Mouse (Mus musculus): ENCODE results near the gene Llcfc1.

Gene Llcfc1

GRCm38 (mm10) chr6:41684131-41684530 is at the start of gene Llcfc1:
Llcfc1 (plus strand) TSS chr6:41684431.
- DNase-seq (ENCODE audit: low spot score in 2 of 2) = no peak

- DNase-seq (ENCODE audit: low spot score in 2 of 2) = no peak
Measured at GRCm38 (mm10) chr6:41635211-41635610, 49.0 kb upstream of the Llcfc1 start.

GRCm38 (mm10) chr6:41636178-41636577 is 48.1 kb upstream of the Llcfc1 start, which contains the start of gene Trpv6:
Trpv6 (minus strand) TSS chr6:41636405.
- no peak for DNase-seq (ENCODE audit: low spot score in 2 of 2)

- no peak for DNase-seq (ENCODE audit: low spot score in 2 of 2)
Measured at GRCm38 (mm10) chr6:41637393-41637792, 46.8 kb upstream of the Llcfc1 start.

- no peak for DNase-seq (ENCODE audit: low spot score in 2 of 2)
Measured at GRCm38 (mm10) chr6:41637927-41638506, 46.2 kb upstream of the Llcfc1 start.

GRCm38 (mm10) chr6:41640449-41640848 is 43.8 kb upstream of the Llcfc1 start:
- no peak for DNase-seq (ENCODE audit: low spot score in 2 of 2)

- DNase-seq (ENCODE audit: low spot score in 2 of 2) = no peak
Measured at GRCm38 (mm10) chr6:41641173-41641866, 42.9 kb upstream of the Llcfc1 start.

- no peak for DNase-seq (ENCODE audit: low spot score in 2 of 2)
Measured at GRCm38 (mm10) chr6:41642765-41643164, 41.5 kb upstream of the Llcfc1 start.

- DNase-seq (ENCODE audit: low spot score in 2 of 2) = no peak
Measured at GRCm38 (mm10) chr6:41643227-41643626, 41.0 kb upstream of the Llcfc1 start.

GRCm38 (mm10) chr6:41646220-41646619 is 38.0 kb upstream of the Llcfc1 start:
- no peak for DNase-seq (ENCODE audit: low spot score in 2 of 2)

GRCm38 (mm10) chr6:41646672-41647071 is 37.6 kb upstream of the Llcfc1 start:
- DNase-seq (ENCODE audit: low spot score in 2 of 2) = no peak

- no peak for DNase-seq (ENCODE audit: low spot score in 2 of 2)
Measured at GRCm38 (mm10) chr6:41653173-41653572, 31.1 kb upstream of the Llcfc1 start.

GRCm38 (mm10) chr6:41654648-41655047 is 29.6 kb upstream of the Llcfc1 start:
- DNase-seq (ENCODE audit: low spot score in 2 of 2) = no peak

GRCm38 (mm10) chr6:41658487-41658886 is 25.7 kb upstream of the Llcfc1 start:
- no peak for DNase-seq (ENCODE audit: low spot score in 2 of 2)

GRCm38 (mm10) chr6:41662320-41662719 is 21.9 kb upstream of the Llcfc1 start:
- no peak for DNase-seq (ENCODE audit: low spot score in 2 of 2)

- no peak for DNase-seq (ENCODE audit: low spot score in 2 of 2)
Measured at GRCm38 (mm10) chr6:41676530-41676929, 7.7 kb upstream of the Llcfc1 start.

- DNase-seq (ENCODE audit: low spot score in 2 of 2) = no peak
Measured at GRCm38 (mm10) chr6:41680669-41681068, 3.6 kb upstream of the Llcfc1 start, which contains the start of gene Trpv5. Trpv5 (minus strand) TSS chr6:41680769.

GRCm38 (mm10) chr6:41681656-41682055 is 2.6 kb upstream of the Llcfc1 start:
- DNase-seq (ENCODE audit: low spot score in 2 of 2) = no peak

- DNase-seq (ENCODE audit: low spot score in 2 of 2) = no peak
Measured at GRCm38 (mm10) chr6:41684911-41685310, 680 bp downstream of the Llcfc1 start.

- no peak for DNase-seq (ENCODE audit: low spot score in 2 of 2)
Measured at GRCm38 (mm10) chr6:41685596-41685995, 1.4 kb downstream of the Llcfc1 start.

- no peak for DNase-seq (ENCODE audit: low spot score in 2 of 2)
Measured at GRCm38 (mm10) chr6:41692200-41692599, 8.0 kb downstream of the Llcfc1 start.

GRCm38 (mm10) chr6:41694407-41694806 is 10.2 kb downstream of the Llcfc1 start:
- no peak for DNase-seq (ENCODE audit: low spot score in 2 of 2)

GRCm38 (mm10) chr6:41701245-41701644 is 17.0 kb downstream of the Llcfc1 start:
- DNase-seq (ENCODE audit: low spot score in 2 of 2) = no peak
